Mouse (Mus musculus) kidney, adult 10 weeks (tissue): Measurements from ENCODE around the gene Ch25h. TPM values are rescaled to one million over a fixed set of nuclear protein-coding genes. Genes with fewer than 3 reads are reported as not detected.

ENCODE experiments used
- polyA plus RNA-seq: library from polyadenylated mRNA; stranded (reverse); fragments of 350-450 nt; fragmentation: Illumina TruSeq; extraction: RNeasy Lipid Tissue Mini Kit (QIAGEN cat#74804); gene quantifications from one replicate; pipeline ENCODE4 v1.2.3, GENCODE M21; 2014; ENCODE audit warnings: low read depth, low replicate concordance

Ch25h gene
- 1.4 TPM for polyA plus RNA-seq

DNA sequence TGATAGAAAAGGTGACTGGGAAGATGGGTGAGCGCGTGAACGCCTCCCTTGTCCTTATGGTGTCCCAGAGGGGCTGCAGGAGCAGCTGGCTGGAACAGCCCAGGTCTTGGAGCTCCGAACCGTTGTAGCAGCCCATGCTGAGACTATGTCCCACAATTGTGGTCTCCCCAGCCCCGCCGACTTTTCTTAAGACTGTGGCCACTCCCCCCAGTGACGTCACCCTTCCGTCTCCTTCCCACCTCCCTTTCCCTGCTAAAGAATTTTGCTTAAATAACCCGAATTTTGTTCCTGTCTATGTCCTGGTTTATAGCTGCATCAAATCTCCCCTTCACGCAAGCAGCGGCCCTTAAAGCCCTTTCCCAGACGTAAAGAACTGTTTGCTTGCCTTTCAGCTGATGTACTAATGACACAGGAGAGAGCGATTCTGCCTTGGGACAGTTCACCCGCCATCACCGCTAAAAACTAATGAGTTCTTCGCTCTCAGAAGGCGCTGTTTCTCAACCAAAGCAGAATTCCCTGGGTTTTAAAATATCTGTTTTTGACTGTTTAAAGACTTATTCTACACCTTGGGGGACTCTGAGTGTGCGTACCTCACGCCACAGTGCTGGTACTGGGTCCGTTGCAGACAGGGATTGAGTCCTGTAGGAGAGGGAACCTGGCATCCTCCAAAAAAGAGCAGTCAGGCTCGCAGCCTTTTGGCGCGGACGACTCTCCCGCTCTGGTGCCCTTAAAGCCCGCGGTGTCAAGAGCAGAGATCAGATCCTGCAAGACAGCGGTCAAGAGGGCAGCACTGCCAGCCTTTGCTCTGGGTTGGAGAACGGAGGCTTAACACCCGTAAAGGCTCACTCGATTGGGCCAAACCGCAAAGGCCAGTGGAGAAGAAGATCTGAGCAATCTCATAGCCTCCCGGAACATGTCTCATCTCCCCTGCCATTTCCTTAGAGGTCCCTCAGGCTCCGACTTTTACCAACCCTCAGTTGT, at the start of gene Ch25h:
Ch25h (minus strand) TSS at position 174 of the 981 bp plus-strand sequence.

Other genes starting within 250 kb of the Ch25h start
- gene Acta2, start 219.6 kb downstream of the Ch25h start, polyA plus RNA-seq = 9.9 TPM
- 27.9 TPM for gene Fas, start 184.5 kb downstream of the Ch25h start, polyA plus RNA-seq
- gene Lipa, start 52.3 kb upstream of the Ch25h start, polyA plus RNA-seq = 284 TPM
- gene Ifit2, start 75.5 kb upstream of the Ch25h start, polyA plus RNA-seq = 29.8 TPM
- 45.0 TPM for gene Ifit3, start 108.4 kb upstream of the Ch25h start, polyA plus RNA-seq
- gene Ifit1bl1, start 126.8 kb upstream of the Ch25h start, polyA plus RNA-seq = 7.8 TPM
- gene Ifit3b, start 132.8 kb upstream of the Ch25h start, polyA plus RNA-seq = 14.9 TPM
- 4.0 TPM for gene Ifit1bl2, start 165.6 kb upstream of the Ch25h start, polyA plus RNA-seq
- 10.9 TPM for gene Ifit1, start 165.7 kb upstream of the Ch25h start, polyA plus RNA-seq